Mouse (Mus musculus): ENCODE data around the gene Adck1. TPM values are rescaled to one million over a fixed set of nuclear protein-coding genes. Genes with fewer than 3 reads are reported as not detected.
"Not testable (repeated sequence)": the region's sequence is repeated elsewhere in the genome, so short reads cannot be mapped to it uniquely, and the experiment has no call there.

Gene Adck1
- total RNA-seq (2022) = 10 to 100 TPM; 23.7 to 31.6 (median 28.6) TPM

DNA sequence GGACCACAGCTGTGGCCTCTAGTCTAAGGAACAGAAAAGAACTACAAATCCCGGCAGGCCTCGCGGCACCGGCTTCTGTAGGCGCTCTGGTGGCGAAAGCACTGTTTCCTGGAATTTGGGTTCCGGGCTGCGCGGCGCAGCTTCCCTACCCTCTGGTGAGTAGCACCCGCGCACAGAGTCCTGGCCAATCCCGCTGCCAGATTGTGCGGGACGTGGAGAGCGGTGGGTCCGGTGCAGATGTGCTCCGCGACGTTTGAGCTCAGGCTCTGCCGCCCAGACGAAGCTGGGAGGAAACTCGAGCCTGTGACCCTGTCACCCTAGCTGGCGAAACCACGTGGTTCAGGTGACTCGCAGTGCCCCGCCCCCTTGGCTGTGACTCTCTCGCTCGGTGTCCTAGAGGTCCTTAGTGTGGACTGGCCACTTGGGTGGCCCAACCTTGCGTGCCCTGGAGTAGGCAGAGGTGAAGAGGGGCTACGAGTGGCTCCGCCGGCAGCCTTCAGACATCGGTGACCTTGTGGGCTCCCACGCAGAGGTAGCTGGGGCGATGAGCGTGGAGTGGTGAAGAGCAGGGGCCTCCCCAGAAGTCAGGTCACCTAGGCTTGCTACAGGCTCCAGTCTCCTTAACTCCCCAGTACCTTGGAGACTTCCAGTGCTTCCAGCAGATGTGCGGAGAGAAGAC, at the start of gene Adck1:
Gene Adck1 (plus strand): TSS at position 114 of the 679 bp plus-strand sequence.
- peak; percentile 90 for DNase-seq (ENCODE audit: low spot score)

- DNase-seq (ENCODE audit: low spot score) = no peak
Measured at GRCm38 (mm10) chr12:88314556-88314955, 45.8 kb upstream of the Adck1 start.

- not testable (repeated sequence) for DNase-seq (ENCODE audit: low spot score)
Measured at GRCm38 (mm10) chr12:88323926-88324325, 36.4 kb upstream of the Adck1 start, which contains the start of gene Gm5039. Gene Gm5039, minus strand, starts transcription at chr12:88324026.

DNA sequence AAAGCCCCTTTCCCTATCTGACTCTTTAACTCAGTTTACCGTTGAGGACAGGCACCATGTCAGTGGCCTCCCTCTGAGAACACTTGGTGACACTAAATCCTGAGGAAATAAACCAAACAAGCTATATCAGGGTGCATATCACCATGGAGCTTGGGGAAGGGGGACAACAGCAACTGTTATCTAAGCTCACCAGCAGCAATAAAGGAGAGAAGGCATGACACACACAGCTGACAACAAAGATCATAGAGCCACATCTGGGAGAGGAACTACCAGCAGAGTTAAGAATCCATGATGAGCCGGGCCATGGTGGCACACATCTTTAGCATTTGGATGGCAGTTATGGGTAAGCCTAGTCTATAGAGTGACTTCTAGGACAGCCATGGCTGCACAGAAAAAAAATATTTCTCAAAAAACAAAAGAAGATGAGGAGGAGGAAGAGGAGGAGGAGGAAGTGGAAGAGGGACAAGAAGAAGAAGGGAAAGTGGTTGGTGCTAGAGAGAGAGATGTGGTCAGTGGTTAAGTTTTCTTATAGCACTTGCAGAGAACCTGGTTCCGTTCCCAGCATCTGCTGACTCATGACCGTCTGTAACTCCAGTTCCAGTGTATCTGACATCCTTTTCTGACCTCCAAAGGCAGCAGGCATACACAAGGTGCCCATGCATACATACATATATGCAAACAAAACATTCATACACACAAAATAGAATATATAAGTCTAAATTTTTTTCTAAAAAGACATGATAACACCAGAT, 23.5 kb upstream of the Adck1 start:
- not testable (repeated sequence) for DNase-seq (ENCODE audit: low spot score)

GRCm38 (mm10) chr12:88341286-88341685, 19.1 kb upstream of the Adck1 start:
- not testable (repeated sequence) for DNase-seq (ENCODE audit: low spot score)

GRCm38 (mm10) chr12:88354182-88354702, 6.1 kb upstream of the Adck1 start:
- DNase-seq (ENCODE audit: low spot score) = no peak

GRCm38 (mm10) chr12:88361120-88361445, 729 bp downstream of the Adck1 start:
- no peak for DNase-seq (ENCODE audit: low spot score)

GRCm38 (mm10) chr12:88367673-88368072, 7.3 kb downstream of the Adck1 start:
- DNase-seq (ENCODE audit: low spot score) = no peak

DNA sequence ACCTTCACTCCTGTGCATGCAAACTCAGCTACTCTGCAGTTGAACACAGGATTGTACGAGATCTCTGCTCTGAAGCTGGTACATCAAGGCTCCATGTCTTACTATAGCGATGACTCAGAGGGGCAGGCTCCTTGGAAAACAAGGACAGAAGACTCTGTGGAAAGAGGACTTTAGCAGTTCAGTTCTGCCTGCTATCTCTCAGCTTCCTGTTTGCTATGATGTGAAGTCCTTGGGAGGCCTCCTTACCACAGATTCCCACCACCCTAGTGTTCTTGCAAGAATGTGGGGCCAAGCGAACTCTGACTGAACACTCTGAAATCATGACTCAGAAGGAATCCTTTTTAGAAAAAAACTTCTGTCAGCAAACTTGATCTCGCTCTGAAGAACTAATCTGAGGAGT, 8.3 kb downstream of the Adck1 start:
- DNase-seq (ENCODE audit: low spot score) = no peak

- not testable (repeated sequence) for DNase-seq (ENCODE audit: low spot score)
Measured at GRCm38 (mm10) chr12:88369690-88370089, 9.3 kb downstream of the Adck1 start.

DNA sequence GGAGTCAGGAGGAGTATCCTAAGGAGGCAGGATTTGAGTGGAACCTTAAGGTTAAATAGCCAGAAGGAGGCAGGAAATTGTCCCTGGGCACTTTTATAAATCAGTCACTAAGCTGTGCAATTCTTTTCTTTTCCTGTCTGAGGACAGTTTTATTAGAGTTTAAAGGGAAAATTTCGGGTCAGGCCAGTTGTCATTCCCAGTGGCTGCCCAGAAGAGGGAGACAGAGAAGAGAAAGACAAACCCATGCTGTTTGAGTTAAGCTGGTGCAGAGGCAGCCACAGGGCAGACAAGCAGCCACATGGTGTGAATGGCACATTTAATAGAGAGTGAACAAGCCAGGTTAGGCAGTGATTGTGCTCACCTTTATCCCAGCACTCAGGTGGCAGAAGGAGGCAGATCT, 10.0 kb downstream of the Adck1 start:
- not testable (repeated sequence) for DNase-seq (ENCODE audit: low spot score)

GRCm38 (mm10) chr12:88372018-88372417, 11.7 kb downstream of the Adck1 start:
- DNase-seq (ENCODE audit: low spot score) = no peak

GRCm38 (mm10) chr12:88376820-88377219, 16.5 kb downstream of the Adck1 start:
- no peak for DNase-seq (ENCODE audit: low spot score)

DNA sequence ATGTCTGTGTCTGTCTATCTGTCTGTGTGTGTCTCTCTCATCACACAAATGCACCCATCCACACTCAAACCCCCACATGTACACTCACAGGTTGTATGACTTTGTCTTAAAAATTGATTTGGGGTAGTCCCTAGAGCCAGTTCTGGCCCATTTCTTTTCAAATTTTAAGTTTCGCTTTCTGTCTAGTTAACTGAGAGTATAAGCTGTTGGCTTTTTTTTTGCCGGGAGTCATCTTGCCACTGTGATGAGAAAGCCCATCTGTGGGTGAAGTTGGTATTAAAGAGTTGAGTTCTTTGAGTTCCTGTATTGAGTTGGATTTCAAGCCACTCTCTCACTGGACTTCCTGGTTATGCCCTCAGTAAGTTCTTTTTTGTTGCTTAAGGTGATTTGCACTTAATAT, 17.9 kb downstream of the Adck1 start:
- no peak for DNase-seq (ENCODE audit: low spot score)

DNA sequence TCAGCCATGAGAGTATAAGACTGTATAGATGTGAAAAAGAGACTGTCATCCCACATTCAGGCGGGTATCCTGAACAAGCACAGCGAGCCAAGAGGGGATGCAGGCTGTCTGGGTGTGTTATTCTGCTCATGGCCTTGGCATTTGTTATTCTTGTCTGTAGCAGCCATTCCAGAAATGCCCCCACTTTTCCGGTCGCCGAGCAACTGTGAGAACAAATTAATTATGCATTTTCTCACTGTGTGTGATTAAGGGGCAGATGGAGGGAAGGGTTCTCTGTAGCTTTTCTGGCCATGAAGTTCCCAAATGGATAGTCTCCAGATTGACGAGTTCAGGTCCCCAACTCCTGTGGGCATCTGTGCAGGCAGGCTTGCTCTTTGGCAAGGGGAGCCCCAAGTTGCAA, 28.5 kb downstream of the Adck1 start:
- no peak for DNase-seq (ENCODE audit: low spot score)

DNA sequence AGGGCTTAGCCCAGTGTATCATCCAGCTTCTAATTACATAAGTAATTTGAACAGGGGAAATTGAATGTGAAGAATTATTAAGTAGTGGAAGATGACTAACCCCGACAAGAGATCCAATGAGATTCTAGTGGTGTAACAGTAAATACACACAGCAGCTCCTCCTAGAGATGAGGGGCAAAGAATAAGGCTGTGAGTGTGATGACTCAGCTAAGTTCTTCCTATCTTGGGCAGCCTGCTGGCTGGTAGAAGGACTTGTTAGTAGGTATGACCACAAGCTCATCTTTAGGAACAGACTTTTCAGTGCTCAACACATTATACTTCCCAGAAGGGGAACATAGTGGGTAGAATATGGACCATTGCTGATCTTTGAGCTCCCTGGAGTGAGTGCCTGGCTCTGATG, 38.3 kb downstream of the Adck1 start:
- no peak for DNase-seq (ENCODE audit: low spot score)

- peak; percentile 16 for DNase-seq (ENCODE audit: low spot score)
Measured at GRCm38 (mm10) chr12:88403541-88403940, 43.2 kb downstream of the Adck1 start.

GRCm38 (mm10) chr12:88405113-88405512, 44.8 kb downstream of the Adck1 start:
- peak; percentile 48 for DNase-seq (ENCODE audit: low spot score)

DNA sequence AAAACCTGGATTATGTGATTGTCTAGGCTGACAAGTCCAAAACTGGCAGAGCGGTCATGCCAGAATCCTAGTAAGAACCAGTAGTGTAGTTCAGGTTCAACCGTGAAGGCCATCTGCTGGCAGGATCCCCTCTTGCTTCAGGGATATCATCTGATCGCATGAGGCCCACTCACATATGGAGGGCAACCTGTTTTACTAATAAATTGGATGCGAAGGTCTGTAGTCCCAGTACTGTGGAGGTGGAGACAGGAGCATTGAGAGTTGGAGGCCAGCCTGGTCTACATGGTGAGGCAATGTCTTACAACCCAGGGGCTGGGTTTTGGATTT, 47.6 kb downstream of the Adck1 start:
- no peak for DNase-seq (ENCODE audit: low spot score)

DNA sequence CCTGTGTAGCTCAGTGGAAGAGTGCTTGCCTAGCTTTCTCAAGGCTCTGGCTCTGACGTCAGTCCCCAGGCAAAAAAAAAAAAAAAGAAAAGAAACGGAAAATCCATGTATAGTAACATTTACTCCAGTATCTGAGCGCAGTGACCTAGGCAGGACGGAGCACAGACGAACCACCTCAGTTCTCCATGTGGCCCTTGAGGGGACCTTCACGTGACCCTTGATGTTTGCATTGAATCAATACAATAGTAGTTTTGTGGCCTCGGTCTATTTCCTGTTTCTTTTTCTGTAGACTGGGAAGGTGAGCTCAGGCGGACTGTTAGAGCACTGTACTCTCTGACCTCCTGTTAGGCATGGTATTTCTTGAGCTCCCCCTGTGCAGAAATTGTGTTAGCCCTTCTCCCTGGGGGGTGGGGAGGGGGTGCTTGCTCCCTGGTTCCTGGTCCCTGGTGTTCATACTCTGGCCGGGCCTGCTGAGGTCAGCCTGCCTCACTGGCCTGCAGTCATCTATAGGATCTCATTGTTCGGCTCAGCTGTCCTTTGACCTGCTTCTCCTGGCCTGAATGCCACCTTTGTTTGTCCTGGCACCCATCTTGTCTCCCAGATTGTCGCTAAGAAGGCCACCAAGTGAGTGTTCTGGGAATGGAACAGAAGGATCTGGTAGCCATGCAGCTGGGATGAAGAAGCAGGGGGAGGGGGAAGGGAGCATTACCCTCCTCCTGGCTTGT, 48.1 kb downstream of the Adck1 start:
- no peak for DNase-seq (ENCODE audit: low spot score)

GRCm38 (mm10) chr12:88413239-88413638, 52.9 kb downstream of the Adck1 start:
- no peak for DNase-seq (ENCODE audit: low spot score)

- no peak for DNase-seq (ENCODE audit: low spot score)
Measured at GRCm38 (mm10) chr12:88419912-88420621, 59.7 kb downstream of the Adck1 start.
